Mouse (Mus musculus): ENCODE data around the gene Hoxb1. TPM values are rescaled to one million over a fixed set of nuclear protein-coding genes. Genes with fewer than 3 reads are reported as not detected.

Hoxb1 gene
- polyA plus RNA-seq, 1 experiment from 2014 or later, result 0.21 TPM

DNA sequence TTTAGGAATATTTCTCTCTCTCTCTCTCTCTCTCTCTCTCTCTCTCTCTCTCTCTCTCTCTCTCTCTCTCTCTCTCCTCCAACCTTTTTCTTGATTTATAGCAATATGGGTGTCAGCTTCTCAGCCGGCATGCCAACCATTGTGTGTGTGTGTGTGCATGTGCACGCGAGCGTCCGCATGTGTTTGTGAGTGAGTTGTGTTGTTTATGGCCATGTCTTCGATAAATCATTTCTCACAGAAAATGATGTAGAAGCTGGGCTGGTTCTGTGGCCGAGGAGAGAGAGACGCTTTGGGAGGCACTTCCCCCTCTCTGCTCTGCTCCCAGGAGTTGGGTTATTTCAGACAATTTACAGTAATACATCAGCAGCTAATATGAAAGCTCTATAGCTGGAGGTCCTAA is 36.9 kb upstream of the Hoxb1 start:
- WGBS, result 8% methylated on average over 8 of the region's 8 CpGs
- Histone ChIP-seq H3K27me3 (replicated peaks; ENCODE audit: control insufficient read depth, insufficient read depth, low read length) (peaks cover 23% of the 10 kb centered on the region), H3K9ac (ENCODE audit: low read depth, low read length) (peak overlapping the region; percentile 60), H3K4me3 (ENCODE audit: low read length) (peak overlapping the region; percentile 38), H3K9me3 (ENCODE audit: control insufficient read depth, low read length) (no peaks in the 10 kb centered on the region), H3K4me2 (ENCODE audit: low read length) (peak overlapping the region; percentile 62), H3K36me3 (ENCODE audit: control insufficient read depth, insufficient read depth, low read length) (no peaks in the 10 kb centered on the region), H3K4me1 (ENCODE audit: control insufficient read depth, insufficient read depth, low read depth, low read length) (no peaks in the 10 kb centered on the region), H3K27ac (ENCODE audit: low read depth, low read length) (peak overlapping the region; percentile 74)
- ATAC-seq, result no peak

DNA sequence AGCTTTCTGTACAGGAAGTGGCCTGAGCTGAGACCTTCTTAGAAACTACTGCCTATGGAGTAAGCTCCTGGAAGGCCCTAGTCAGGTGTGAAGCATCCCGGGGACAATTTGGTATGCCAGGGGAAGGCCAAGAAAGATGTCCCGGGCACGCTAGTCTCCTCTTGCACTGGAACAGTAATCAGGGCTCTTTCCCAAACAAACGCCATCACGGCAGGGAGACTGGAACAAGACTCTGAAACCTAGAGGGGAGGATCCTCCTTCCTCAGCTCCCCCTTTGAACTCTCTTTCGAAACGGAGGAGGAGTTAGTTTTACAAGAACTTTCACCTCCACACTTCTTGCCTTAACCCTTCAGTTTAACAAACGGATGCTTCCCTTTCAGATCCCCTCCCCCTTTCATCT is 33.4 kb upstream of the Hoxb1 start:
- Histone ChIP-seq H3K4me3 (ENCODE audit: low read length) (peak overlapping the region; percentile 42), H3K9ac (ENCODE audit: low read depth, low read length) (peak overlapping the region; percentile 70), H3K9me3 (ENCODE audit: control insufficient read depth, low read length) (no peaks in the 10 kb centered on the region), H3K4me2 (ENCODE audit: low read length) (peak overlapping the region; percentile 62), H3K27me3 (replicated peaks; ENCODE audit: control insufficient read depth, insufficient read depth, low read length) (peaks cover 44% of the 10 kb centered on the region), H3K4me1 (ENCODE audit: control insufficient read depth, insufficient read depth, low read depth, low read length) (peaks cover 5% of the 10 kb centered on the region; the same call in 1 of the 2 replicates), H3K27ac (ENCODE audit: low read depth, low read length) (peak overlapping the region; percentile 91), H3K36me3 (ENCODE audit: control insufficient read depth, insufficient read depth, low read length) (no peaks in the 10 kb centered on the region)
- under 1% methylated on average over 8 of the region's 8 CpGs for WGBS
- ATAC-seq, result no peak

DNA sequence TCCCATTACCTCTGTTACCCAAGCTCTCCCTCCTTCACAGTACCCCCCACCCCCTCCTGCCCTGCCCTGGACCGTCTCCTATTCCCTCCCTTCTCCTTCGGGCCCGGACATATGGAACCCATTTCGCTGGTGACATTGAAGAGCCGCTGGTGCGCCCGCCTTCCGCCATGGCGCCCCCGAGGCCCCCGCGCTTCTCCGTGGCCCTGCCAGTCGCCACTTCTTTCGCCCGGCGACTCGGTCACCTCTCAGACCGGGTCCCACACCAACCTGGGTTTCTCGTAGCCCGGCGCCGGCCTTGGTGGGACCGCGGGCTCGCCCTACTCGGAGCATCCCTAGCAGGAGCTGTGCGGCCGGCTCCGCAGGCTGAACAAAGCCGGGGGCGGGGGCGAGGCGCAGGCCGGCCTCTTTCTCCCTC is 32.9 kb upstream of the Hoxb1 start:
- no peak for ATAC-seq
- WGBS, result under 1% methylated on average over 31 of the region's 35 CpGs
- Histone ChIP-seq H3K36me3 (ENCODE audit: control insufficient read depth, insufficient read depth, low read length) (no peaks in the 10 kb centered on the region), H3K9me3 (ENCODE audit: control insufficient read depth, low read length) (no peaks in the 10 kb centered on the region), H3K27me3 (replicated peaks; ENCODE audit: control insufficient read depth, insufficient read depth, low read length) (peaks cover 41% of the 10 kb centered on the region), H3K9ac (ENCODE audit: low read depth, low read length) (peak overlapping the region; percentile 70), H3K27ac (ENCODE audit: low read depth, low read length) (peak overlapping the region; percentile 91), H3K4me1 (ENCODE audit: control insufficient read depth, insufficient read depth, low read depth, low read length) (peaks cover 5% of the 10 kb centered on the region; the same call in 1 of the 2 replicates), H3K4me2 (ENCODE audit: low read length) (peak overlapping the region; percentile 62), H3K4me3 (ENCODE audit: low read length) (peak overlapping the region; percentile 42)

DNA sequence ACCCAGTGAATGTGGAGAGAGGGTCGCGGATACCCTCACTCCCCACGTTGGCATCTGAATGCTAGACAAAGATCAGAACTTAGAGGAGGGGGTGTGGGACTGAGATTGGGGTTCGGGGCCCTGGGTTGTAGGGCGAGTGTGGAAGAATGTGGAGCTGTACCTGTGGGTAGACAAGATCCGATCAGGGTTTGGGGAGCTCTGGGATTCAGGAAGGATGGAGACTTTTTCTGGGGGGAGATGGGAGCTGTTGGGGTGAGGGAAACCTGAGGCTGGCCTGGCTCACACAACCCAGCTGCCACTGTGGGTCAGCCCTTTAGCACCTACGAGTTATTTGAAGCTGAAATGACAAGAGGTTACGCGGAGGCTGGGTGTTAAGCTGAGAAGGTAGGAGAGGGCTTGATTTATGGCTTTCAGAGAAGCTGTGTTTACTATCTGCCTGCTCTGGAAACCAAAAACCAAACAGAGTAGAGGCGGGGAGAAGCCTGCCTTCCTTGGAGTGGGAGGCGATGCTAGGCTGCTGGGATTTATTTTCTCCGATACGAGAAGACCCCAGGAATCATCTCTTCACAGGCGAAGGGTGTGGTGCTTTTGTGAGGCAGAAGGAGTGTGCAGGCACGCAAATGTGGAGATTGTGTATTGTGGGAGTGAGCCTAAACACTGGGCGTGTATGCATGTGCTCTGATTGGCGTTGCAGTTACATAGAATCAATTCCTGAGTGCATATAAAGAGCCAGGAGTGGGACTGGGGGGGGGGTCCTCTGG is 32.1 kb upstream of the Hoxb1 start:
- Histone ChIP-seq H3K4me2 (ENCODE audit: low read length) (peak overlapping the region; percentile 62), H3K27me3 (replicated peaks; ENCODE audit: control insufficient read depth, insufficient read depth, low read length) (peaks cover 40% of the 10 kb centered on the region), H3K9me3 (ENCODE audit: control insufficient read depth, low read length) (no peaks in the 10 kb centered on the region), H3K36me3 (ENCODE audit: control insufficient read depth, insufficient read depth, low read length) (no peaks in the 10 kb centered on the region), H3K4me1 (ENCODE audit: control insufficient read depth, insufficient read depth, low read depth, low read length) (peaks cover 6% of the 10 kb centered on the region; the same call in 1 of the 2 replicates), H3K27ac (ENCODE audit: low read depth, low read length) (peak overlapping the region; percentile 91), H3K9ac (ENCODE audit: low read depth, low read length) (peak overlapping the region; percentile 70), H3K4me3 (ENCODE audit: low read length) (peak overlapping the region; percentile 42)
- ATAC-seq, result no peak
- 4% methylated on average over 17 of the region's 17 CpGs for WGBS

DNA sequence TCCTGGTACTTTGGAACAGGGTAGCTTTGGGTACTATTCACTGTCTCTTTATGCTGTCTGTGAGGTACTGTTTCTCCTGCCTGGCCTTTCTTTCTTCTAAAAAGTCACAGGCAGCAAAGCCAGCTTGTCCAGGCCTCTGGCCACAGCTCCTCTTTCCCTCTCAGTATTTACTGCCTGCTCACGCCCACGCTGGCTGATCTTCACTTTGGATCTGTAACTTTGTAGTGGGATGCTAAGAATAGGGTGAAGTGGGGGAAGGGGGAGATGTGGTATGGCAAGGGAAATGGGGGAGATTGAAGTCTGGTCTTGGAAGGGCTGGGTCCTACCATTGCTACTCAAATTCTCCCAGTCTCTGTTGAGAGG is 31.6 kb upstream of the Hoxb1 start:
- H3K4me3 ChIP-seq (ENCODE audit: low read length), result peak overlapping the region; percentile 42
- ATAC-seq, result peak; percentile 21; the same call in 1 of the 2 replicates
- H3K36me3 ChIP-seq (ENCODE audit: control insufficient read depth, insufficient read depth, low read length), result no peaks in the 10 kb centered on the region
- peak overlapping the region; percentile 91 for H3K27ac ChIP-seq (ENCODE audit: low read depth, low read length)
- 15% methylated on average over 2 of the region's 2 CpGs for WGBS
- peak overlapping the region; percentile 70 for H3K9ac ChIP-seq (ENCODE audit: low read depth, low read length)
- peaks cover 40% of the 10 kb centered on the region for H3K27me3 ChIP-seq (replicated peaks; ENCODE audit: control insufficient read depth, insufficient read depth, low read length)
- peak overlapping the region; percentile 62 for H3K4me2 ChIP-seq (ENCODE audit: low read length)
- H3K9me3 ChIP-seq (ENCODE audit: control insufficient read depth, low read length), result no peaks in the 10 kb centered on the region
- peaks cover 7% of the 10 kb centered on the region; the same call in 1 of the 2 replicates for H3K4me1 ChIP-seq (ENCODE audit: control insufficient read depth, insufficient read depth, low read depth, low read length)

DNA sequence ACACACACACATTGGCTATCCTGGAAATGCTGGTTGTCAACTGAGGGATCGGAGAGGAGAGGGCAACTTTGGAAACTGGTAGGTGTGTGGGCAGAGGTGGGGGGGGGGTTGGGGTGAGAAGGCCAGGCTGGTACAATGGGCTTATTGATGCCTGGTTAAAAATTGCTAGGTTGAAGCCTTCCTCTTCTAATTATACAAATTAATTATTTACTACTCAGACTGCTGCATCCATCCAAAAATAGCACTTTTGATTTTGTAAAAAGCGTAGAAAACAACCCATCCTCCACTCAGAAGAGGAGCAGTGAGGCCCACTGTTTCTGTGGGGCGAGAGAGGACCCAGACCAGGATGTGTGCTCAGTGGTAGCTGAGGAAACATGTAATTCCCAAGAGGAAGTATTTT is 30.6 kb upstream of the Hoxb1 start:
- peak overlapping the region; percentile 70; the same call in 1 of the 2 replicates for H3K9ac ChIP-seq (ENCODE audit: low read depth, low read length)
- peak overlapping the region; percentile 62 for H3K4me2 ChIP-seq (ENCODE audit: low read length)
- peak overlapping the region; percentile 42; the same call in 1 of the 2 replicates for H3K4me3 ChIP-seq (ENCODE audit: low read length)
- H3K27me3 ChIP-seq (replicated peaks; ENCODE audit: control insufficient read depth, insufficient read depth, low read length), result peaks cover 36% of the 10 kb centered on the region
- H3K27ac ChIP-seq (ENCODE audit: low read depth, low read length), result peak overlapping the region; percentile 91
- H3K9me3 ChIP-seq (ENCODE audit: control insufficient read depth, low read length), result no peaks in the 10 kb centered on the region
- H3K4me1 ChIP-seq (ENCODE audit: control insufficient read depth, insufficient read depth, low read depth, low read length), result peaks cover 7% of the 10 kb centered on the region; the same call in 1 of the 2 replicates
- WGBS, result 32% methylated on average over 3 of the region's 3 CpGs
- no peak for ATAC-seq
- H3K36me3 ChIP-seq (ENCODE audit: control insufficient read depth, insufficient read depth, low read length), result no peaks in the 10 kb centered on the region

DNA sequence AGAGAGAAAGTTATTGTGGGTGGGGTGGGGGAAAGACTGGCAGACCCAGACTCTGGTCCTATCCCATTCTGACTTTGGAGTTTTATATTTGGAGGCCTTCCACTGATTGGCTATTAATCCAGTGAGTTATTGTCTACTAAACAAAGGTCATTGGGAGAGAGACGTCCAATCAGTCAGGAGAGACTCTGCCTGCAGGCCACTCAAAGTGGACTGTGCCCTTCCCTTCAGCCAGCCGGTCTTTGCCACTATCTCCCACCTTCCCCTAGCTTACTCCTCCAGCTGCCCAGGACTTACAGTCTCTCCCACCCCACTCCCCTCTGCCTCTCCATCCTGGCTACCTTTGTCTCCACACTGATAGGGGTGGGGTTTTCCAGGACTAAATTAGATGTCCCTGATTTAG is 29.0 kb upstream of the Hoxb1 start:
- H3K4me3 ChIP-seq (ENCODE audit: low read length), result peak overlapping the region; percentile 18
- 12% methylated on average over 2 of the region's 2 CpGs for WGBS
- no peaks in the 10 kb centered on the region for H3K9me3 ChIP-seq (ENCODE audit: control insufficient read depth, low read length)
- H3K27ac ChIP-seq (ENCODE audit: low read depth, low read length), result peak overlapping the region; percentile 91
- no peak for ATAC-seq
- peak overlapping the region; percentile 47 for H3K9ac ChIP-seq (ENCODE audit: low read depth, low read length)
- no peaks in the 10 kb centered on the region for H3K36me3 ChIP-seq (ENCODE audit: control insufficient read depth, insufficient read depth, low read length)
- H3K4me2 ChIP-seq (ENCODE audit: low read length), result peak overlapping the region; percentile 62
- peaks cover 7% of the 10 kb centered on the region; the same call in 1 of the 2 replicates for H3K4me1 ChIP-seq (ENCODE audit: control insufficient read depth, insufficient read depth, low read depth, low read length)
- H3K27me3 ChIP-seq (replicated peaks; ENCODE audit: control insufficient read depth, insufficient read depth, low read length), result peaks cover 32% of the 10 kb centered on the region

DNA sequence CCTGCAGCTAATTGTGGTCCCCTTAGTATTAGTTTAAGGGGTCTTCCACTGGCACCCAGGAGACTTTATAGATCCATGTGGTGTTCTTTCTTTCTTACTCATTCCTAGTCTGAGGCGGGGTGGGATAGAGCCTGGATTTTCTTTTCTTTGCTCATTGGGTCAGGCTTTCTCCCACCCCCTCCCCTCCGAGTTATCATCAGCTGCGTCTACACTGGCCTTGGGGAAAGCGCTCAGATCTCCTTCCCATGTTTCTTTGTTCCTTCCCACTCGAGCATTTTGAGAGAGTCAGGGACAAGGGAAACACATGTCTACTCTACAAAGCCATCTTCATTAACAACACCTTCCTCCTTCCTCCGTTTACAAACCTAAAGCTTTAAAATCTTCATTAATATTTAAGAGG is 28.5 kb upstream of the Hoxb1 start:
- Histone ChIP-seq H3K9me3 (ENCODE audit: control insufficient read depth, low read length) (no peaks in the 10 kb centered on the region), H3K27ac (ENCODE audit: low read depth, low read length) (peak overlapping the region; percentile 91), H3K4me1 (ENCODE audit: control insufficient read depth, insufficient read depth, low read depth, low read length) (peaks cover 7% of the 10 kb centered on the region; the same call in 1 of the 2 replicates), H3K36me3 (ENCODE audit: control insufficient read depth, insufficient read depth, low read length) (no peaks in the 10 kb centered on the region), H3K4me2 (ENCODE audit: low read length) (peak overlapping the region; percentile 62), H3K4me3 (ENCODE audit: low read length) (peak overlapping the region; percentile 18), H3K9ac (ENCODE audit: low read depth, low read length) (peak overlapping the region; percentile 47), H3K27me3 (replicated peaks; ENCODE audit: control insufficient read depth, insufficient read depth, low read length) (peaks cover 29% of the 10 kb centered on the region)
- ATAC-seq, result no peak
- 4% methylated on average over 6 of the region's 6 CpGs for WGBS
